Mouse (Mus musculus) hindbrain, embryonic 12.5 days (tissue): ENCODE measurements around the gene Esp4. TPM values are rescaled to one million over a fixed set of nuclear protein-coding genes. Genes with fewer than 3 reads are reported as not detected.
"Not testable (repeated sequence)": the region's sequence is repeated elsewhere in the genome, so short reads cannot be mapped to it uniquely, and the experiment has no call there.

Experiments
- ATAC-seq: fragments of 200-750 bp; cut with Nextera tagmentation; 2 replicates; pipeline ENCODE4 v1.8.0; 2017; ENCODE audit warnings: moderate TSS enrichment; ENCODE audit not compliant: low FRiP score
- H3K27ac ChIP-seq: fragments of 300-500 bp; sonication (generic); 2 replicates; pipeline ENCODE4 v1.5.1; 2016; ENCODE audit warnings: mild to moderate bottlenecking
- H3K27me3 ChIP-seq: fragments of 300-500 bp; sonication (generic); 2 replicates; pipeline ENCODE4 v1.6.1; 2016; ENCODE audit warnings: mild to moderate bottlenecking
- H3K36me3 ChIP-seq: fragments of 300-500 bp; sonication (generic); 2 replicates; pipeline ENCODE4 v1.6.1; 2016; ENCODE audit warnings: mild to moderate bottlenecking
- H3K4me1 ChIP-seq: fragments of 300-500 bp; sonication (generic); 2 replicates; pipeline ENCODE4 v1.6.1; 2016
- H3K4me2 ChIP-seq: fragments of 300-500 bp; sonication (generic); replicated peaks from 2 replicates; pipeline ENCODE4 v1.6.1; 2016; ENCODE audit warnings: mild to moderate bottlenecking
- H3K4me3 ChIP-seq: fragments of 300-500 bp; sonication (generic); 2 replicates; pipeline ENCODE4 v1.5.1; 2016; ENCODE audit warnings: mild to moderate bottlenecking
- H3K9ac ChIP-seq: fragments of 300-500 bp; sonication (generic); 2 replicates; pipeline ENCODE4 v1.6.1; 2016; ENCODE audit warnings: mild to moderate bottlenecking, moderate library complexity
- H3K9me3 ChIP-seq: fragments of 300-500 bp; sonication (generic); replicated peaks from 2 replicates; pipeline ENCODE4 v1.6.1; 2016; ENCODE audit warnings: mild to moderate bottlenecking
- WGBS: fragments of 180-500 bp; shearing (Covaris S2); methylation state at CpG from one replicate; pipeline ENCODE4 v1.1.7; 2016; 5-methylcytosine and 5-hydroxymethylcytosine counted together
- polyA plus RNA-seq: library from polyadenylated mRNA; unstranded; fragments of >200 nt; fragmentation: Nextera tagmentation; extraction: Ambion mirVana; gene quantifications from 2 replicates; pipeline ENCODE4 v1.2.1, GENCODE M21; 2016

Gene Esp4
- polyA plus RNA-seq = not detected in 2 replicates

GRCm38 (mm10) chr17:40598294-40598693 is at the start of gene Esp4:
Esp4 (plus strand) TSS chr17:40598594.
- no peaks in the 10 kb centered on the region for H3K9me3 ChIP-seq
- no peak within 1 kb of the TSS for H3K9ac ChIP-seq
- no peaks in the 10 kb centered on the region for H3K36me3 ChIP-seq
- H3K4me1 ChIP-seq = no peaks in the 10 kb centered on the region
- H3K4me3 ChIP-seq = no peak within 1 kb of the TSS
- ATAC-seq = no peak
- H3K27ac ChIP-seq = no peak within 1 kb of the TSS
- H3K27me3 ChIP-seq = no peaks in the 10 kb centered on the region
- H3K4me2 ChIP-seq = no peak within 1 kb of the TSS

DNA sequence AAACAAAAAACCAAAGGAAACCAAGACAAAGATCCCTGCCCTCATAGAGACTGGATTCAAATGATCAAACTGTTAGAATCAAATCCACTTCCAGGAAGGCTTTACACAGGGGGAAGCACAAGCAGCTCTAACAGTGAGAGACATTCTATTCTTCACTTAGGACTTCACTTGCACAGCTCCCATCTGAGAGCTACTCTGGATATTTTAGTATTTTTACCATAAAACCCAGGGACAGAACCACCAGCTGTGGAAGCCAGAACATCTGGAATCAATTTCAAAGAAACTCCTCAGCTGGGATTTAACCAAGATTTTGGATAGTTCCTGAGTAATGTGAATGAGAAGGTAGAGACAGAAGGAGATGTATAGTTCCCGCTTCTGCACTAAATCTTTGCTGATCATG is 44.9 kb upstream of the Esp4 start:
- Histone ChIP-seq H3K9ac (no peak overlapping the region), H3K4me2 (no peak overlapping the region), H3K36me3 (no peaks in the 10 kb centered on the region), H3K4me1 (no peaks in the 10 kb centered on the region), H3K4me3 (no peak overlapping the region), H3K27me3 (no peaks in the 10 kb centered on the region), H3K27ac (no peak overlapping the region), H3K9me3 (no peaks in the 10 kb centered on the region)
- no peak for ATAC-seq
- 71% methylated on average over 1 of the region's 1 CpGs for WGBS

DNA sequence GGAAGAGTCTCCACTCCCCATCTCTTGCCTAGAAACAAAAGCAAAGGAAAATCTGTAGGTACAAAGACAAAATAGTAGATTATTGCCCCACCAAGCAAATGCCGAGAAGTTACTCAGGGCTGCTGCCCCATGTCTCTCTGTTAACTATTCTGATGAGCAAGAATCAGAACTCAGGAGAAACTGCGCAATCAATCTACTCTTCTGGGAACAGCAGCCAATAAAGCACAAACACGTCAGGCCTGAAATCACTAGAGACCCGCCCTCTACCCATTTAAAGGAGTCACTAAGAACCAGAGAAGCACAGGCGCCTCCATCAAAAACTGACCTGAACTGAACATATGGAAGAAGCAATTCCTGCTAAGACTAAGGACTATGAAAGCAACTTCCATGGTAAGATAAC is 37.2 kb upstream of the Esp4 start, which contains the start of gene Esp6:
Esp6 (plus strand) TSS at position 301 of the 400 bp plus-strand sequence.
- Histone ChIP-seq H3K4me3 (no peak within 1 kb of the TSS), H3K9me3 (no peaks in the 10 kb centered on the region), H3K27me3 (no peaks in the 10 kb centered on the region), H3K4me2 (no peak within 1 kb of the TSS), H3K36me3 (no peaks in the 10 kb centered on the region), H3K27ac (no peak within 1 kb of the TSS), H3K9ac (no peak within 1 kb of the TSS), H3K4me1 (no peaks in the 10 kb centered on the region)
- ATAC-seq = no peak
- WGBS = 87% methylated on average over 5 of the region's 5 CpGs

GRCm38 (mm10) chr17:40583906-40584305 is 14.5 kb upstream of the Esp4 start:
- not testable (repeated sequence) for H3K9ac ChIP-seq, H3K27me3 ChIP-seq, H3K9me3 ChIP-seq, H3K4me2 ChIP-seq, H3K36me3 ChIP-seq, ATAC-seq, H3K4me3 ChIP-seq, H3K27ac ChIP-seq, H3K4me1 ChIP-seq
- 36% methylated on average over 6 of the region's 6 CpGs for WGBS

DNA sequence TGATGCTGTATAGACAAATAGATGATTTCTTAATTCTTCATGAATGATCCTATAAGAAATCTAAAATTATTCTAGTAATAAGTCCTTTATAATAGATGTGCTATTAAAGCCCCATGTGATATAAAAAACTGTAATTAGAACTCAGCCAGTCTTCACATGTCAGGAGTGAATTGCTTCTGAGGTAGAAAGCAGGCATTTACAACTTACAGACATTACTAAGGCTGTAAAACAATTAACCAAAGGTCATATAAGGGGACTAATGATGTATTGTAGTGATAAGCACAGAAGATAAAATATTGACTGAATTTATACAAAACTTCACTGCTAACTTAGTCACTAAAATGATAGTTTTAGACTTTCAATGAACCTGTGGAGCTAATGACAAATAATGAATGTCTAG is 7.1 kb upstream of the Esp4 start:
- Histone ChIP-seq H3K36me3 (no peaks in the 10 kb centered on the region), H3K9ac (no peak overlapping the region), H3K4me3 (no peak overlapping the region), H3K4me1 (no peaks in the 10 kb centered on the region), H3K27me3 (no peaks in the 10 kb centered on the region), H3K27ac (no peak overlapping the region), H3K9me3 (no peaks in the 10 kb centered on the region), H3K4me2 (no peak overlapping the region)
- ATAC-seq = no peak

DNA sequence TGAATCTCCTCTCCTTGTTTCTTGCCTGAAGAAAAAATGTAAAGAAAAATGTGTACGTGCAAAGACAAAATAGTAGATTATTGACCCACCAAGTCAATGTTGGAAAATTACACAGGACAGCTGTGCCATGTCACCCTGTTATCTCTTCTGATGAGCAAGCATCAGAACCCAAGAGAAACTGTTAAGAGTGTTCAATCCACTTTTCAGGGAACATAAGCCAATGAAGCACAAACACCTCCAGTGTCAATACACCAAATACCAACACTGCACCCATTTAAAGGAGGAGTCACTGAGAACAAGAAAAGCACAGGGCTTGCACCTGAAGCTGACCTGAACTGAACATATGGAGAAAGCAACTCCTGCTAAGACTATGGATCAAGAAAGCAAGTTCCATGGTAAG is 33.4 kb downstream of the Esp4 start, which contains the start of gene Esp3:
Esp3 (plus strand) TSS at position 301 of the 400 bp plus-strand sequence.
- not testable (repeated sequence) for H3K27me3 ChIP-seq, H3K4me3 ChIP-seq, H3K36me3 ChIP-seq, H3K4me2 ChIP-seq, ATAC-seq, H3K9me3 ChIP-seq, H3K4me1 ChIP-seq, H3K9ac ChIP-seq, H3K27ac ChIP-seq
- WGBS = 91% methylated on average over 1 of the region's 1 CpGs

Other genes with a start within 250 kb of the Esp4 start
- not detected in 2 replicates for gene Esp8, start 78.6 kb upstream of the Esp4 start, polyA plus RNA-seq
- not detected in 2 replicates for gene Esp6, start 37.1 kb upstream of the Esp4 start, polyA plus RNA-seq
- not detected in 2 replicates for gene Esp3, start 33.5 kb downstream of the Esp4 start, polyA plus RNA-seq
- gene Esp1, start 128.5 kb downstream of the Esp4 start, polyA plus RNA-seq = not detected in 2 replicates
- not detected in 2 replicates for gene Crisp2, start 208.4 kb downstream of the Esp4 start, polyA plus RNA-seq
- 3.3 and 3.7 TPM in 2 replicates for gene Rhag, start 212.5 kb downstream of the Esp4 start, polyA plus RNA-seq